Mouse (Mus musculus) midbrain, embryonic 14.5 days (tissue): ENCODE results near the gene Prr12. TPM values are rescaled to one million over a fixed set of nuclear protein-coding genes. Genes with fewer than 3 reads are reported as not detected.
A peak's percentile ranks its signal among the peaks of the same experiment; 100 is the strongest.

ENCODE experiments used
- ATAC-seq: fragments of 200-750 bp; cut with Nextera tagmentation; 2 replicates; pipeline ENCODE4 v1.8.0; 2017; ENCODE audit warnings: moderate number of reproducible peaks, moderate library complexity; ENCODE audit not compliant: low FRiP score, low TSS enrichment
- DNase-seq: peaks from one replicate; pipeline ENCODE4 v3.0.0-alpha.2; 2015
- H3K27ac ChIP-seq: fragments of 300-500 bp; sonication (generic); replicated peaks from 2 replicates; pipeline ENCODE4 v1.5.1; 2014; ENCODE audit warnings: mild to moderate bottlenecking, low read depth, low read length, moderate library complexity
- H3K27me3 ChIP-seq: fragments of 300-500 bp; sonication (generic); 2 replicates; pipeline ENCODE4 v1.6.1; 2014; ENCODE audit warnings: low read length, control low read depth, mixed read lengths; ENCODE audit not compliant: control insufficient read depth, insufficient read depth
- H3K36me3 ChIP-seq: fragments of 300-500 bp; sonication (generic); 2 replicates; pipeline ENCODE4 v1.6.1; 2014; ENCODE audit warnings: low read length, control low read depth; ENCODE audit not compliant: control insufficient read depth, insufficient read depth
- H3K4me1 ChIP-seq: fragments of 300-500 bp; sonication (generic); 2 replicates; pipeline ENCODE4 v1.6.1; 2014; ENCODE audit warnings: mild to moderate bottlenecking, antibody characterized with exemption, low read length, control low read depth; ENCODE audit not compliant: control insufficient read depth, insufficient read depth
- H3K4me2 ChIP-seq: fragments of 300-500 bp; sonication (generic); 2 replicates; pipeline ENCODE4 v1.6.1; 2014; ENCODE audit warnings: mild to moderate bottlenecking, low read length, moderate library complexity
- H3K4me3 ChIP-seq: fragments of 300-500 bp; sonication (generic); replicated peaks from 2 replicates; pipeline ENCODE4 v1.5.1; 2014; ENCODE audit warnings: low read depth, low read length
- H3K9ac ChIP-seq: fragments of 300-500 bp; sonication (generic); replicated peaks from 2 replicates; pipeline ENCODE4 v1.6.1; 2014; ENCODE audit warnings: mild to moderate bottlenecking, low read length, moderate library complexity
- H3K9me3 ChIP-seq: fragments of 300-500 bp; sonication (generic); 2 replicates; pipeline ENCODE4 v1.6.1; 2016; ENCODE audit warnings: low read length, control low read depth, mixed read lengths; ENCODE audit not compliant: control insufficient read depth
- WGBS: fragments of 180-500 bp; shearing (Covaris S2); extraction: QIAGEN DNeasy Blood & Tissue Kit; methylation state at CpG from one replicate; pipeline ENCODE4 v1.1.7; 2014; 5-methylcytosine and 5-hydroxymethylcytosine counted together
- polyA plus RNA-seq: library from polyadenylated mRNA; unstranded; fragments of >200 nt; fragmentation: Nextera tagmentation; extraction: Ambion mirVana; gene quantifications from 2 replicates; pipeline ENCODE4 v1.2.1, GENCODE M21; 2014

Gene Prr12
- polyA plus RNA-seq, 1 experiment from 2014 or later: 21.4 TPM

- Histone ChIP-seq H3K4me2 (no peak overlapping the region), H3K4me1 (no peaks in the 10 kb centered on the region), H3K27ac (no peak overlapping the region), H3K27me3 (no peaks in the 10 kb centered on the region), H3K4me3 (no peak overlapping the region), H3K36me3 (peaks cover 96% of the 10 kb centered on the region), H3K9me3 (no peaks in the 10 kb centered on the region), H3K9ac (no peak overlapping the region)
- 96% methylated on average over 29 of the region's 29 CpGs for WGBS
- no peak for DNase-seq
- no peak for ATAC-seq
Measured at GRCm38 (mm10) chr7:45007141-45007540, 45.5 kb downstream of the Prr12 start.

- Histone ChIP-seq H3K27ac (no peak overlapping the region), H3K4me2 (no peak overlapping the region), H3K9me3 (no peaks in the 10 kb centered on the region), H3K9ac (no peak overlapping the region), H3K4me3 (no peak overlapping the region), H3K4me1 (no peaks in the 10 kb centered on the region), H3K36me3 (peaks cover 96% of the 10 kb centered on the region), H3K27me3 (no peaks in the 10 kb centered on the region)
- WGBS: 96% methylated on average over 12 of the region's 12 CpGs
- no peak for ATAC-seq
- DNase-seq: no peak
Measured at GRCm38 (mm10) chr7:45006503-45006902, 46.2 kb downstream of the Prr12 start.

- Histone ChIP-seq H3K4me1 (no peaks in the 10 kb centered on the region), H3K9ac (no peak overlapping the region), H3K4me2 (no peak overlapping the region), H3K27me3 (no peaks in the 10 kb centered on the region), H3K4me3 (no peak overlapping the region), H3K27ac (no peak overlapping the region), H3K9me3 (no peaks in the 10 kb centered on the region), H3K36me3 (peaks cover 99% of the 10 kb centered on the region)
- no peak for ATAC-seq
- 92% methylated on average over 6 of the region's 6 CpGs for WGBS
- DNase-seq: no peak
Measured at GRCm38 (mm10) chr7:45005321-45005992, 47.2 kb downstream of the Prr12 start.

- no peak for ATAC-seq
- Histone ChIP-seq H3K27ac (no peak overlapping the region), H3K4me3 (no peak overlapping the region), H3K4me1 (no peaks in the 10 kb centered on the region), H3K9ac (no peak overlapping the region), H3K4me2 (no peak overlapping the region), H3K36me3 (peaks cover 99% of the 10 kb centered on the region), H3K27me3 (no peaks in the 10 kb centered on the region), H3K9me3 (no peaks in the 10 kb centered on the region)
- WGBS: 91% methylated on average over 3 of the region's 3 CpGs
- DNase-seq: no peak
Measured at GRCm38 (mm10) chr7:45004546-45004945, 48.1 kb downstream of the Prr12 start.

- Histone ChIP-seq H3K27me3 (no peaks in the 10 kb centered on the region), H3K27ac (no peak overlapping the region), H3K36me3 (peaks cover 78% of the 10 kb centered on the region), H3K9ac (no peak overlapping the region), H3K4me2 (no peak overlapping the region), H3K9me3 (no peaks in the 10 kb centered on the region), H3K4me1 (peaks cover 10% of the 10 kb centered on the region), H3K4me3 (no peak overlapping the region)
- DNase-seq (no peak), ATAC-seq (no peak)
- WGBS: 91% methylated on average over 7 of the region's 7 CpGs
Measured at GRCm38 (mm10) chr7:45002440-45002839, 50.2 kb downstream of the Prr12 start.

GRCm38 (mm10) chr7:45000539-45001114, 52.1 kb downstream of the Prr12 start:
- DNase-seq: no peak
- Histone ChIP-seq H3K4me2 (no peak overlapping the region), H3K4me1 (peaks cover 16% of the 10 kb centered on the region), H3K27ac (no peak overlapping the region), H3K9ac (no peak overlapping the region), H3K9me3 (no peaks in the 10 kb centered on the region), H3K4me3 (no peak overlapping the region), H3K36me3 (peaks cover 60% of the 10 kb centered on the region), H3K27me3 (no peaks in the 10 kb centered on the region)
- no peak for ATAC-seq
- 84% methylated on average over 21 of the region's 21 CpGs for WGBS

- peaks cover 51% of the 10 kb centered on the region for H3K36me3 ChIP-seq
- no peaks in the 10 kb centered on the region for H3K9me3 ChIP-seq
- WGBS: 89% methylated on average over 11 of the region's 11 CpGs
- H3K9ac ChIP-seq: no peak overlapping the region
- no peak for DNase-seq
- no peak overlapping the region for H3K4me3 ChIP-seq
- no peaks in the 10 kb centered on the region for H3K27me3 ChIP-seq
- no peak overlapping the region for H3K4me2 ChIP-seq
- H3K27ac ChIP-seq: no peak overlapping the region
- no peak for ATAC-seq
- H3K4me1 ChIP-seq: peaks cover 16% of the 10 kb centered on the region
Measured at GRCm38 (mm10) chr7:44999753-45000152, 52.9 kb downstream of the Prr12 start.

GRCm38 (mm10) chr7:44998501-44998955, 54.2 kb downstream of the Prr12 start, which contains the start of gene Bcl2l12:
Gene Bcl2l12, minus strand, starts transcription at chr7:44998712.
- Histone ChIP-seq H3K9me3 (no peaks in the 10 kb centered on the region), H3K36me3 (peaks cover 41% of the 10 kb centered on the region), H3K4me1 (peaks cover 16% of the 10 kb centered on the region), H3K9ac (peak within 1 kb of the TSS; percentile 71), H3K4me2 (peak within 1 kb of the TSS; percentile 92), H3K27ac (peak within 1 kb of the TSS; percentile 70), H3K27me3 (no peaks in the 10 kb centered on the region), H3K4me3 (peak within 1 kb of the TSS; percentile 61)
- DNase-seq (peak; percentile 32), ATAC-seq (no peak)
- WGBS: 4% methylated on average over 18 of the region's 18 CpGs

- Histone ChIP-seq H3K4me3 (peak overlapping the region; percentile 61), H3K4me2 (peak overlapping the region; percentile 92), H3K27ac (peak overlapping the region; percentile 70), H3K27me3 (no peaks in the 10 kb centered on the region), H3K9ac (peak overlapping the region; percentile 71), H3K9me3 (no peaks in the 10 kb centered on the region), H3K36me3 (peaks cover 35% of the 10 kb centered on the region), H3K4me1 (peaks cover 16% of the 10 kb centered on the region)
- ATAC-seq (peak; percentile 15; the same call in 1 of the 2 replicates), DNase-seq (no peak)
- 4% methylated on average over 15 of the region's 15 CpGs for WGBS
Measured at GRCm38 (mm10) chr7:44997940-44998428, 54.7 kb downstream of the Prr12 start.
